Mouse (Mus musculus) stomach, embryonic 16.5 days (tissue): ENCODE data around the gene Klhl12. TPM values are rescaled to one million over a fixed set of nuclear protein-coding genes. Genes with fewer than 3 reads are reported as not detected.

Experiments
- ATAC-seq: fragments of 200-750 bp; cut with Nextera tagmentation; 2 replicates; pipeline ENCODE4 v1.8.0; 2017; ENCODE audit warnings: moderate number of reproducible peaks, moderate TSS enrichment; ENCODE audit not compliant: insufficient read depth, low FRiP score
- H3K27ac ChIP-seq: fragments of 300-500 bp; sonication (generic); 2 replicates; pipeline ENCODE4 v1.5.1; 2014; ENCODE audit warnings: low read length
- H3K27me3 ChIP-seq: fragments of 300-500 bp; sonication (generic); 2 replicates; pipeline ENCODE4 v1.6.1; 2014; ENCODE audit warnings: low read length, control low read depth, mixed read lengths; ENCODE audit not compliant: control insufficient read depth, insufficient read depth
- H3K36me3 ChIP-seq: fragments of 300-500 bp; sonication (generic); 2 replicates; pipeline ENCODE4 v1.6.1; 2014; ENCODE audit warnings: low read length; ENCODE audit not compliant: control insufficient read depth, insufficient read depth
- H3K4me1 ChIP-seq: fragments of 300-500 bp; sonication (generic); 2 replicates; pipeline ENCODE4 v1.6.1; 2014; ENCODE audit warnings: low read length, control low read depth, mixed read lengths; ENCODE audit not compliant: control insufficient read depth, insufficient read depth
- H3K4me2 ChIP-seq: fragments of 300-500 bp; sonication (generic); 2 replicates; pipeline ENCODE4 v1.6.1; 2014; ENCODE audit warnings: low read depth, low read length, mixed read lengths
- H3K4me3 ChIP-seq: fragments of 300-500 bp; sonication (generic); replicated peaks from 2 replicates; pipeline ENCODE4 v1.5.1; 2014; ENCODE audit warnings: mild to moderate bottlenecking, low read length
- H3K9ac ChIP-seq: fragments of 300-500 bp; sonication (generic); 2 replicates; pipeline ENCODE4 v1.6.1; 2014; ENCODE audit warnings: low read length
- H3K9me3 ChIP-seq: fragments of 300-500 bp; sonication (generic); replicated peaks from 2 replicates; pipeline ENCODE4 v1.6.1; 2016; ENCODE audit warnings: low read length, control low read depth; ENCODE audit not compliant: control insufficient read depth
- WGBS: fragments of 180-500 bp; shearing (Covaris S2); extraction: QIAGEN DNeasy Blood & Tissue Kit; methylation state at CpG from one replicate; pipeline ENCODE4 v1.1.7; 2014; 5-methylcytosine and 5-hydroxymethylcytosine counted together
- polyA plus RNA-seq: library from polyadenylated mRNA; unstranded; fragments of >200 nt; fragmentation: Nextera tagmentation; extraction: Ambion mirVana; gene quantifications from 2 replicates; pipeline ENCODE4 v1.2.1, GENCODE M21; 2015

The Klhl12 gene
- polyA plus RNA-seq, 1 experiment from 2014 or later: 23.1 TPM

DNA sequence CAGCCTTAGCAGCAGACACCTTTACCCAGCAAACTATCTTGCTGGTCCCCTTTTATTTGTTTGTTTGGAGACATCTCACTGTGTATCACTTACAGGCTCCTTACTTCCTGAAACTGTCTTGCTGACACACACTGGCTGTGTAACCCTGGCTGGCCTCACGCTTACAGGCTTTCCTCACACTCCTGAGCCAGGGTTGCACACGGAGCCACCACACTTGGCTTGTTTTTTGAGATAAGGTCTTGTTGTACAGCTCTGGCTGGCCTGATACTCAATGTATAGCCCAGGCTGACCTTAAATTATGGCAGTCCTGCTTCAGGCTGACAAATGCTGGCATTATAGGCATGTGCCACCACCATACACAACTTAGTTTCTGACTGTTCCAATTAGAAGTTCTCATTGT, 29.3 kb downstream of the Klhl12 start:
- no peaks in the 10 kb centered on the region for H3K27me3 ChIP-seq
- no peak overlapping the region for H3K4me3 ChIP-seq
- WGBS: 82% methylated on average over 2 of the region's 2 CpGs
- peaks cover 15% of the 10 kb centered on the region for H3K36me3 ChIP-seq
- no peak for ATAC-seq
- no peaks in the 10 kb centered on the region for H3K4me1 ChIP-seq
- no peak overlapping the region for H3K4me2 ChIP-seq
- no peak overlapping the region for H3K9ac ChIP-seq
- no peak overlapping the region for H3K27ac ChIP-seq
- no peaks in the 10 kb centered on the region for H3K9me3 ChIP-seq

DNA sequence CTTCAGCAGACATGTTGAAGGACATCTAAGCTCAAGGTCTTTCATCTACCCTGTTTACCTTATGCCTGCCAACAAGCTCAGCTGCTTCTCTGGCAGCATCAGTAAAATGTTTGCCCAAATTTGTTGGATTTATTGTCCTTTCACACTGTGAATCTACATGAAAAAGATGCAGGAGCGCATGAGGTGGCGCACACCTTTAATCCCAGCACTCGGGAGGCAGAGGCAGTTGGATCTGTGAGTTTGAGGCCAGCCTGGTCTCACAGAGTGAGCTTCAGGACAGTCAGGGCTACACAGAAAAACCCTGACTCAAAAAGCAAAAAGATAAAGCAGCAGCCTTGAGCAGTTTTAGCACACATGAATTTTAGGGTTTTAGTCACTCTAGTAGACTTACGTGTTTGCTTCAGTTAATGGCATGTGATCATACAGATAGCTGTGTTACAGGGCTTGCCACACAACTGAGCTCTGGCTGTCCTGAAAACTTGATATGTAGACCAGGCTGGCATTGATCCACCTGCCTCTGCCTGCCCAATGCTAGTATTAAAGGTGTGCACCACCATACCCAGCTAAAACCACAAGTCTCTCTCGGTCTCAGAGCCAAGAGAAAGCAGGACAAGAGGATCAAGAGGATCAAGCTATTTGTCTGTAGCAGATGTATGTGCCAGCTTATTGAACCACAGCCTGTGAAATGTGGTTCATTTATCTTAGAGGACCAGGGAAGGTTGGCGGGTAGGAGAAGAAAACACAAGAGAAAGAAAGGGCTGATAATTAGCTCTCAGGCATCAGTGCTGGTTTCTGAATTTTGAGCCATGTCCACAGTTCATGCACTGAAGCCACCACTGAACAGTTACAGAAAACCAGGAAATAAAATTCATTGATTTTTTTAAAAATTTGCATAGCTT, 35.8 kb downstream of the Klhl12 start:
- no peak overlapping the region for H3K4me2 ChIP-seq
- peaks cover 11% of the 10 kb centered on the region; the same call in 1 of the 2 replicates for H3K36me3 ChIP-seq
- H3K27me3 ChIP-seq: no peaks in the 10 kb centered on the region
- no peak overlapping the region for H3K4me3 ChIP-seq
- H3K27ac ChIP-seq: no peak overlapping the region
- ATAC-seq: no peak
- no peak overlapping the region for H3K9ac ChIP-seq
- 87% methylated on average over 6 of the region's 6 CpGs for WGBS
- H3K4me1 ChIP-seq: peaks cover 10% of the 10 kb centered on the region
- H3K9me3 ChIP-seq: no peaks in the 10 kb centered on the region

DNA sequence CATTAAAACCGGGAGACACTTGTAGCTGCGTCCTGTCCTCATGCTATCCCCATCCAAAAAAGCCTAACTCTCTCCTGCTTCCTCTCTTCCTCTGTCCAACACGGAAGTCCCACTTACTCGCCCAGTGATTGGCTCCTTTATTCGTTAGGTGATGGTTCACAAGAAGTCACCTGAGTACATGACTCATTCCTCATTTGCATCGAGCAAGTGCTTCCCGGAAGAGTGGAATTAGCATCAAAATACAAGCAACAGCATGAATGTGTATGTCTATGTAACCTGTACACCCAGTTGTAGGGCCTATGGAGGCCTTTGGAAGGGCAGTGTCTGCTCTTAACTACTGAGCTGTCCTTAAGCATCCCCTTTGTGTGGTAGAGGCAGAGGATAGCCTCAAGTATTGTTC, 36.9 kb downstream of the Klhl12 start:
- no peak overlapping the region for H3K4me3 ChIP-seq
- no peak overlapping the region for H3K27ac ChIP-seq
- 0 out of 2 replicates have a peak, but pooled peaks cover 8% of the 10 kb centered on the region for H3K36me3 ChIP-seq
- H3K4me1 ChIP-seq: peaks cover 12% of the 10 kb centered on the region
- no peak for ATAC-seq
- no peaks in the 10 kb centered on the region for H3K9me3 ChIP-seq
- no peaks in the 10 kb centered on the region for H3K27me3 ChIP-seq
- H3K9ac ChIP-seq: no peak overlapping the region
- H3K4me2 ChIP-seq: no peak overlapping the region
- 75% methylated on average over 7 of the region's 7 CpGs for WGBS

DNA sequence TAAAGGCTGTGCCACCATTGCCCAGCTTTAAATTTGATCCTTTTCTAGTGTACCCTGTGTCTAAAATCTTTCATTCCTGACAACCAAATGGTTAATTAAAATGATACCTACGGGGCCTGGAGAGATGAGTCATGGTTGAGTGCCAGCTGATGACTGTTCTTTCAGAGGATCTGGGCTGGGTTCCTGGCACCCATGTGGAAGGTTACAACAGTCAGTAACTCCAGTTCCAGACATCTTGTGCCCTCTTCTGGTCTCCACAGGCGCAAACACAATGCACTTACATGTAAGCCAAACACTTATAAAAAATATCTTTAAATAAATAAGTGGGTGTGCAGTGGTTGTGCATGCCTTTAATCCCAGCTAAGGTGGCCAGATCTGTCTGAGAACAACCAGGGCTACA, 38.2 kb downstream of the Klhl12 start:
- no peak overlapping the region for H3K9ac ChIP-seq
- H3K4me2 ChIP-seq: no peak overlapping the region
- no peaks in the 10 kb centered on the region for H3K9me3 ChIP-seq
- H3K4me1 ChIP-seq: peaks cover 12% of the 10 kb centered on the region
- H3K36me3 ChIP-seq: 0 out of 2 replicates have a peak, but pooled peaks cover 7% of the 10 kb centered on the region
- H3K27me3 ChIP-seq: no peaks in the 10 kb centered on the region
- no peak overlapping the region for H3K27ac ChIP-seq
- 78% methylated on average over 2 of the region's 2 CpGs for WGBS
- no peak for ATAC-seq
- no peak overlapping the region for H3K4me3 ChIP-seq

DNA sequence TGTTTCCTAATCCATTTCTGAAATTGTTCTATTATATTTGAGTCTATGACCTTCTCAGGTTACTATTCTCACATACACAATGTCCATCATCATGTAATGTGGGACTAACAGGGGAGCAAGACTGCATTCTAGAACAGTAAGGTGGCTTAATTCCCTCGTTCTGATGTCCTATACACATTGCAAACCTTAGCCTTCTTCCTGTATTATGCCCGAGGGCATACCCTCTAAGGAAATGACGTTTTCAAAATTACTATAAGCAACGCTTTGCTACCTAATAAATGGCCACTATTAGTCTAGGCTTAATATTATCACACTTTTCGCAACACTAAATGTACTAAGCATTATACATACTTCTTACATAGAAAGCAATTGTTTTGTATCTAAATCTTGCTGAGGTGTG, 38.6 kb downstream of the Klhl12 start:
- 17% methylated on average over 5 of the region's 5 CpGs for WGBS
- Histone ChIP-seq H3K27me3 (no peaks in the 10 kb centered on the region), H3K4me3 (peak overlapping the region; percentile 86), H3K27ac (peak overlapping the region; percentile 97), H3K36me3 (0 out of 2 replicates have a peak, but pooled peaks cover 2% of the 10 kb centered on the region), H3K4me2 (peak overlapping the region; percentile 60), H3K4me1 (peaks cover 12% of the 10 kb centered on the region), H3K9me3 (no peaks in the 10 kb centered on the region), H3K9ac (peak overlapping the region; percentile 86)
- ATAC-seq: no peak

- H3K27ac ChIP-seq: peak within 1 kb of the TSS; percentile 97
- peak; percentile 98 for ATAC-seq
- under 1% methylated on average over 58 of the region's 58 CpGs for WGBS
These were observed 39.3 kb downstream of the Klhl12 start, which contains the start of gene Rabif for GRCm38 (mm10) chr1:134494428-134495215. TSS of gene Rabif (plus strand) at chr1:134494648.

DNA sequence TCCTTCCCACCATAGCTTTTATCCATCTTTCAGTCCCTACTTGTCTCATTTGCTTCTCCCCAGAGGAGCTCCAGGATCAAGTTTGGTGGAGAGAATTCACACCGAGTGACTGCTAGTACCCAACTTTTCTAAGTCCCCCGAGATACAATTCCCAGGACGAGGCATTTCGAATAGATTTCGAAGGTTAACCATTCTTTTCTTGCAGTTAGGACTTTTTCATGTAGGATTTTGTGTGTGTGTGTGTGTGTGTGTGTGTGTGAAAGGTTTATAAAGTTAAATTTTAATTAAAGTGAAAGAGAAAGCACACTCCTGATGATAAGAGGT, 39.8 kb downstream of the Klhl12 start:
- WGBS: 17% methylated on average over 5 of the region's 5 CpGs
- no peak for ATAC-seq
- H3K4me3 ChIP-seq: peak overlapping the region; percentile 86

More at GRCm38 (mm10) chr1:134494428-134495215, 39.3 kb downstream of the Klhl12 start, which contains the start of gene Rabif:
- Histone ChIP-seq H3K4me3 (peak within 1 kb of the TSS; percentile 86), H3K9ac (peak within 1 kb of the TSS; percentile 86), H3K4me1 (peaks cover 12% of the 10 kb centered on the region), H3K4me2 (peak within 1 kb of the TSS; percentile 83), H3K36me3 (no peaks in the 10 kb centered on the region), H3K9me3 (no peaks in the 10 kb centered on the region), H3K27me3 (no peaks in the 10 kb centered on the region)

DNA sequence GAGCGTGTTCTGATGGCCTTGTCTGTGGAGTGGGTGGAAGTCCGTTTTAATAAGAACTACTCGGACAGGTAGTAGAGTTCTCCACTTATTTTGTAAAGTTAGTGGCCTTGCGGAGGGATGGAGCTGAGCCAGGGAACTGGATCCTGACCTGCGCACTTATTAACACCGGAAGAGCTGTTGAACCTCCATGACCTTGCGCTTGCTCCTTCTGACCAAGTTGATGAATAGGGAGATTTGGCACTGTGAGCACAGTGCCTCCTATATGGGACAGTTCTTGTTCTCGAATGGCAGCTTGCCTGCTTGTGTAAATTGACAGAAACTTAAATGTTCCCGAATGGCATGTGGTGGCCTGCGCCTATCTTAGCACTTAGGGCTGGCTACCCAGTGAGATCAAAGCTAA, 40.7 kb downstream of the Klhl12 start:
- Histone ChIP-seq H3K27me3 (no peaks in the 10 kb centered on the region), H3K27ac (no peak overlapping the region), H3K9ac (peak overlapping the region; percentile 86), H3K4me2 (peak overlapping the region; percentile 83), H3K36me3 (no peaks in the 10 kb centered on the region), H3K9me3 (no peaks in the 10 kb centered on the region), H3K4me1 (peaks cover 12% of the 10 kb centered on the region), H3K4me3 (peak overlapping the region; percentile 86)
- 69% methylated on average over 10 of the region's 10 CpGs for WGBS
- no peak for ATAC-seq

More for the DNA sequence above, 39.8 kb downstream of the Klhl12 start:
- Histone ChIP-seq H3K27me3 (no peaks in the 10 kb centered on the region), H3K9me3 (no peaks in the 10 kb centered on the region), H3K9ac (peak overlapping the region; percentile 86), H3K4me1 (peaks cover 12% of the 10 kb centered on the region), H3K27ac (peak overlapping the region; percentile 97), H3K36me3 (no peaks in the 10 kb centered on the region), H3K4me2 (peak overlapping the region; percentile 83)

- H3K4me1 ChIP-seq: peaks cover 5% of the 10 kb centered on the region
- no peaks in the 10 kb centered on the region for H3K27me3 ChIP-seq
- H3K9ac ChIP-seq: no peak overlapping the region
- no peak overlapping the region for H3K4me2 ChIP-seq
- no peak overlapping the region for H3K27ac ChIP-seq
- WGBS: 95% methylated on average over 1 of the region's 1 CpGs
- no peak for ATAC-seq
- H3K4me3 ChIP-seq: no peak overlapping the region
- H3K36me3 ChIP-seq: peaks cover 2% of the 10 kb centered on the region; the same call in 1 of the 2 replicates
- no peaks in the 10 kb centered on the region for H3K9me3 ChIP-seq
These were observed 45.6 kb downstream of the Klhl12 start for GRCm38 (mm10) chr1:134500916-134501315.
